Mouse (Mus musculus) T-helper 17 cell (primary cell): Measurements from ENCODE around the gene Snrpd3.
"Not testable (repeated sequence)": the region's sequence is repeated elsewhere in the genome, so short reads cannot be mapped to it uniquely, and the experiment has no call there.

Experiments
- in situ Hi-C, 2 experiments: fragments of 300-600 bp; cut with MboI, MseI; formaldehyde crosslinking; loops; 1 replicate in 1 of 2; 2 replicates in 1 of 2; pipeline ENCODE4 v1.15.1; 2025; ENCODE audit warnings: high pct_unique_total_duplicates in 2 of 2

Gene Snrpd3

DNA sequence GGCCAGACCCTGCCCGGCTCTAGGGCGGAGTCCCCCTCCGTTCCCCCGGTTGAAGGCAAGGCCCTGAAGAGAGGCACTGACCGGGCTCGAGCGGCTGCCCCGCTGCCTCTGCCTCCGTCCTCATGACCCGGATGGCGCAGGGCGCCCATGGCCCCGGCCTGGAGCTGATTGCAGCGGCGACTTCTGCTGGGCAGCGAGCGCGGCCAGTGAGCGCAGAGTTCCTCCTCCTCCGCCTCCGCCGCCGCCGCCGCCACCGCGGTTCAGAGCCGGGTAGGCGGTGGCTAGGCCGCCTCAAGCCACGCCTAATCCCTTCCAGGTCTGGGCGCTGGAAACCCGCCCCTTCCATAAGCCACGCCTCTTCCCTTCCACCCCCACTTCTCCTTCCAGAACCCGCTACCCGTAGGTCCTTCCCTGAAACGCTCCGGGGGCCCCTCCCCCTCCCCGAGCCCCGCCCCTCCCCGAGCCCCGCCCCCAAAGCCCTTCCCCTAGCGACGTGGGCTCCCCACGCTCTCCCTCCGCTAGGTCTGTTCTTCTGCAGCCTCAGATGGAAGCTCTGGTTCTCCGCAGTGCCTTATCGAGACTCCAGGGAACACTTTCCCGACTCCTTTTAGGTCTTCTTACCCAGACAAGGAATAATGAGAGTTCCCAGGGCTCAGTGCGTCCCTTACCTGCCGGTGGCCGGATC lies at the start of gene Snrpd3:
TSS of gene Snrpd3 (plus strand) at position 479 of the 685 bp plus-strand sequence.
- in situ Hi-C loops = no loop called here

- in situ Hi-C loops = no loop called here
Measured at GRCm38 (mm10) chr10:75473411-75473810, 43.9 kb upstream of the Snrpd3 start.

DNA sequence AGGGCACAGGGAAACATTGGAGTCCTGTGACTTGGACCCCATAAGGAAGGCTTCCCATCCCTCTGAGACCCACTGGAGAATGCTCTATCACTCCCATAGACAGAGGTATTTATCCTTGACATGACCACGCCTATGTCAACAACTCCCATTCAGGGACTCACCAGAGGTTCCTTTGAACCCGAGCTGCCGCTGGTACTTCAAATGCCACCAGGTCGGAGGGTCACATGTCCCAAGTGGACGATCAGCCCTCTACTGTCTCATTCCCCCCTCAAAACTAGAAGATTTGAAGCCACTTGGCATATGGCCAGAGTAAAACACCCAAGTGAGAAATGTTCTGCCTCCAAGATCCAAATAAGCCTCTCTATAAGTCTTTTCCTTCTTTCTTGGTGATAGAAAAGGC lies 42.8 kb upstream of the Snrpd3 start:
- in situ Hi-C loops = no loop called here

DNA sequence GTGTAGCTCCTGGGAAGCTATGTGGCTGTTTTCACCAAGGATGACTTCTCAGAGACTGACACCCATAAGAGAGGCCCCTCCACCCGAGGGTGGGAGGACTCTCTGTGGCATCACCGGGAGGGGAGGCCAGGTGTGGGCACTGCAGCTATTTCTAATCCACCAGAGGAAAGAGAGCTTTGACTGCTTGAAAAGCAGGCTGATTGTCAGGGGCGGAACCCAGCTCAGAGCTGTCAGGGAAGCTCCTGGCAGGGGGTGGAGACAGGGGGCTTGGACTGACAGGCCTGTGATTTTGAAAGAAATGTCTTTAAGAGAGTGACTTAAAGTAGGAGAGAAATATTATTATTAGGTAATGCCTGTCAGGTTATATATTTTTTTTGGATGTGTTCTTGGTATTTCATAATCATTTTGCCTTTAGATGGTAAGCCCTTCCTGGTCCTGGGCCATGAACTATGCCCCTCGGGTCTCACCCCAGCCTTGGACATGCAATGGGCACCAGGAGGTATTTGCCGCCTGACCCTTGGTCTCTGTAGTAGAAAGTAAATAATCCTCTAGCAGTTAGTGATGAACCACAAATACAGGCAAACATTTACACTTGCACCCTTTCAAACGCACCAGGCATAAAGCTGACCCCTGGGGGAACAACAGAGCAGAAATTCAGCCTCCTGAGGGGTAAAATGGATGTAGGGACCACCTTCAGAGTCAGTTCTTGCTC lies 42.1 kb upstream of the Snrpd3 start:
- in situ Hi-C loops = loop anchor here in 1 of 2 experiments (5.0 kb wide), 1 partner anchor 63 kb away; no protein-coding TSS in a partner anchor

GRCm38 (mm10) chr10:75477034-75477433 lies 40.3 kb upstream of the Snrpd3 start:
- in situ Hi-C loops = loop anchor here in 1 of 2 experiments (5.0 kb wide), 1 partner anchor 65 kb away; no protein-coding TSS in a partner anchor

DNA sequence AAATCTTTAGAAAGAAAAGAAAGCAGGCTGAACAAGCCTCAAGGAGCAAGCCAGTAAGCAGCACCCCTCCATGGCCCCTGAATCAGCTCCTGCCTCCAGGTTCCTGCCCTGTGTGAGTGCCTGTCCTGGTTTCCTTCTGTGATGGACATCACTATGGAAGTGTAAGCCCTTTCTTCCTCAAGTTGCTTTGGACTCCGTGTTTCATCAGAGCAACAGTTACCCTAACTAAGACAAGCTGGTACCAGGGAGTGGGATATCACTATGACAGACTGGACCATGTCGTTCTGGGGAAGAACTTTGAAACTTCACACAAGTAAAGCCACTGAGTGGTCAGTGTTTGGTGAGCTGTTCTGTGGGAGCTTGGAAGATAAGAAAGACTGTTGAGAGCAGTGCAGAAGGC lies 37.4 kb upstream of the Snrpd3 start:
- in situ Hi-C loops = loop anchor here (5.0 to 10.0 kb wide), 4 partner anchors 33 to 418 kb away; partner anchors contain the start of gene Bcr (in 1 of the 2)

DNA sequence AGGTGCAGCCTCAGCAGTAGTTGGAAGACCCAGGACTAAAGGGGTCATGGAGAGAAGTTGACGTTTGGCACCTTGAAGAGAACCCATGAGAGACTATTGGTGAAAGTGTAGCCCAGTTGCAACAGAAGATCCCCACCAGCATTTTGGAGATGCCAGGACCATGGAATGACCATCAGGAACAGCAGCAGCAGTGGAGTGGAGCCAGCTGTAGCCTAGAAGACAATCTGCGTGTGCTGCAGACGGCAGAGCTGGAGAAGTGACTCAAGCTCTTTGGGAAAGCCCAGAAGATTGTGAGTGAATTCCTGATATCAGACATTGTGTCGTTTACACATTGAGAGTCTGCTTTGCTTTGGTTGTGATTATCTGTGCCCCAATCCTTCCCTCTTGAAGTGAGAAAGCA lies 35.6 kb upstream of the Snrpd3 start:
- in situ Hi-C loops = loop anchor here (5.0 to 10.0 kb wide), 3 partner anchors 34 to 419 kb away; partner anchors contain the start of gene Bcr (in 1 of the 2)

GRCm38 (mm10) chr10:75482271-75482670 lies 35.1 kb upstream of the Snrpd3 start:
- in situ Hi-C loops = loop anchor here (5.0 to 10.0 kb wide), 3 partner anchors 35 to 420 kb away; partner anchors contain the start of gene Bcr (in 1 of the 2)

DNA sequence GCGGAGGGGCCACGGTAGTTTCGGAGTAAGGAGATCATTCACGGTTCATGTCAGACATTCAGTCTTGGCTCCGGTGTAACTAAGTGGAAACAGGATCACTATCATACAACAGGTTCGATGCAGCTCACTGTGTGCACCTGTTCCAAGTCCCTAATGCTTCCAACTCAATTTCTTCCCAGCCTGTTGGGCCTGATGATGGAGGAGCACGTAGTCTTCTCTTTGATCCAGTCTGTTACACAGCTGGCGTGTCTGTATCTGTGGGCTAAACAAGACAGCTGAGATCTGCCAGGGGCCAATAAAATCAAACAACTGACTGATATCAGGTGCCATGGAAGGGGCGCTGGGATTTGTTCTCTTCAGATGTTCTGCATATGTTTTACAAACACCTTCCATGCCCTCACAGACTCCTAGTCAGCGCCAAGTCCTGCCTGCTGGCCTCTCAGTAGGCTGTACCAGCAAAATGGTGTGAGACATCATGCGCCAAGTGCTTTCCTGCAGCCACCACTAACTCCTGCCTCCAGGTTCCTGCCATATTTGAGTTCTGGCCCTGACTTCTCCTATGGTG lies 34.4 kb upstream of the Snrpd3 start:
- in situ Hi-C loops = loop anchor here (5.0 to 10.0 kb wide), 3 partner anchors 36 to 421 kb away; partner anchors contain the start of gene Bcr (in 1 of the 2)

GRCm38 (mm10) chr10:75484066-75484465 lies 33.3 kb upstream of the Snrpd3 start:
- in situ Hi-C loops = loop anchor here (5.0 to 10.0 kb wide), 3 partner anchors 37 to 422 kb away; partner anchors contain the start of gene Bcr (in 1 of the 2)

DNA sequence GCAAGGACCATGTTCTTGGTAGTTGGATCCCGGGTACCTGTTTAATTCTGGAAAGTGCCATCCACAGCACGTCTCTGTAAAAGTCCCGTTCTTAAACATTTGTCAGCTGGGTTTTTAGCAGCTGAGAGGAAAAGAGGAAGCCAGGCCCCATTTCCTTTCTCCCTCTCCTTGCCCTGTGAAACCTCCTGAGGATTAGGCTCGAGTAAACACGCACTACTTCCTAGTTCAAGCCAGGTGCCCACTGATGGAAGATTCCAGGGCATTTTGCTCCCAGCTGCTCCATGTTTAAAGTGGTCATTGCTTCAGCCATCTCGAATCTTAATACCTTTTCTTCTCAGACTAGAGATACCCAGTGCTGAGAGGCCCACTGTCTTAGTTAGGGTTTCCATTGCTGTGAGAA lies 32.6 kb upstream of the Snrpd3 start:
- in situ Hi-C loops = loop anchor here (5.0 to 10.0 kb wide), 3 partner anchors 37 to 422 kb away; partner anchors contain the start of gene Bcr (in 1 of the 2)

DNA sequence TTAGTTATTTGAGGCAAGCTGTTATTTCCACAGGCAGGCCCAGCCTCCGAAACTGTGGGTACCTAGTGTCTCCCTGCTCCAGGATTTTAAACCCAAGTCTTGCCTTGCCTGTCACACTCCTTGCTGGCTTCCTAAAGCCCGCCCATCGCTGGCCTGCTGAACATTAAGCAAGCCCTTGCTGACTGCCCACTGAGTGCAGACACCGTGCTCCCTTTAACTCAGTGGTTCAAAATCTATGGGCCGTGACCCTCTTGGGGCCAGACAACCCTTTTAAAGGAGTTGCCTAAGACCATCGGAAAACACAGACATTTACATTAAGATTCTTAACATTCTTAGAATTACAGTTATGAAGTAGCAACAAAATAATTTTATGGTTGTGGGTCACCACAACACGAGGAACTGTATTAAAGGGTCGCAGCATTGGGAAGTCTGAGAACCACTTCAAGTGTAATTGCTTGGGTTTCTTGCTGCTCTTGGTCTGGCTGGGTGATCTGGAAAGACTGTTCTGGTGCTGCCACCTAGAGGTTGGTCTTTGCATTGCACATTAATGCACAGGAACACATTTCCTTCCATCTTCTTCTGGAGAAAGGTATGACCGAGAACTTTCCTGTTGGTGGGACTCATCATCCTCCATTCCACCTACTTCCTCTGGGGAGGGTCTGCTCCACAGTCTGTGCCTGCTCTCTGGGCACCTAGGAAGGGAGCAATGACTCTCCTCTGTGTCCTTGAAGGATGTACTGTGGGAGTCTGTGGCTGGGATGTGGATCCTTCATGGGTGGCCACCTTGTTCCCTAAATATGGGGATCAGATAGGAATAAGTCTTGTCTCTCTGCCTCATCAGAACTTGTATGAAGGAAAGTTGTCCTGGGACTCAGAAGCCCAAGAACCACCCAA lies 31.0 kb upstream of the Snrpd3 start:
- in situ Hi-C loops = loop anchor here in 1 of 2 experiments (10.0 kb wide), 1 partner anchor 302 kb away; no protein-coding TSS in a partner anchor

DNA sequence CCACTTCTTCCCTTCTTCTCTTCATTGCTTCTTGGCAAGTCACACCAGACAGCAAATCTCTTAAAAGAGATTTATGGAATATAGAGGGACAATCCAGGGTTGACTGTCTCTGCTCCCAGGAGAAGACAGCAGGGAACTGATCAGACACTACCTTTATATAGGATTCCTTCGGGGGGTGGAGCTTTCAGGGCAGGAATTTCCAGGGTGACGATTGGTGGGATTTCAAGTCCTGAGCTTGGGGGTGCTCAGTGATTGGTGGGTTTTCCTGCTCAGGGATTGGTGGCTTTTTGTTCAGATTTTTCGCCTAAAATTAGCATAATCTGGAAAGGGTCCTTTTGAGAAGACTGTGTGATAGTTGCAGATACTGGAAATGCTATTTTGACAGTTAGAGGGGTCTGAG lies 30.2 kb upstream of the Snrpd3 start:
- in situ Hi-C loops = loop anchor here in 1 of 2 experiments (10.0 kb wide), 1 partner anchor 302 kb away; no protein-coding TSS in a partner anchor

GRCm38 (mm10) chr10:75489522-75489921 lies 27.8 kb upstream of the Snrpd3 start:
- in situ Hi-C loops = loop anchor here in 1 of 2 experiments (10.0 kb wide), 1 partner anchor 305 kb away; no protein-coding TSS in a partner anchor

DNA sequence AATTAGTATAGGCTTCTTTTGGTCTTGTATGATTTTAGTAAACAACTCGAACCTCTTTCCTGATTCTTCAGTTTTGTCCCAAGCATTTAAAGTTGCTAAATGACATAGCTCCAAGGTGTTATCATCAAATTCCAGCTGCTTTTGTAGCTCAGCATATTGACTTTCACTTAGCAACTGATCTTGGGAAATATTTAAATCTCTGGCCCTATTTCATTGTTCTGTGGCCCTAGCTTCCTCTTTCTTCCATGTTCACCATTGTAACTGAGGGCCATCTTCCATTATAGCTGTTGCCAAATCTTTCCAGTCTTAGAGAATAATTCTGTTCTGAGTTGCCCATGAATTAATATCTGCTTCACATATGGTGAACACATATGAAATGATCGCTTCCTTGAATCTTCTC lies 26.6 kb upstream of the Snrpd3 start:
- in situ Hi-C loops = no loop called here

GRCm38 (mm10) chr10:75491234-75491935 lies 26.0 kb upstream of the Snrpd3 start:
- in situ Hi-C loops = no loop called here

DNA sequence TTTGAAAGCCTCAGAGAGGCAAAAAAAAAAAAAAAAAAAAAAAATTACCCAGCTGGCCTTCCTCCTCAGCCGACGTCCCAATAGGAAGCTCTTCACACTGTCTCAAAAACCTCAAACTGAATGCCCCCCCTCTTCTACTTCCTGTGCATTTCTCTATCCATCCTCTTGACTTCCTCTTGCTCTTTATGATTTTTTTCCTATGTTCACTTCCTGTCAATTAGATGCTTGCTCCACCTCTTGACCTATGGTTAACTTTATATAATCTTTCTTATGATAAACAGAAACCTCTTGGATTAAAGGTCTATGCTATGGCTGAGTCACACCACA lies 25.5 kb upstream of the Snrpd3 start:
- in situ Hi-C loops = no loop called here

DNA sequence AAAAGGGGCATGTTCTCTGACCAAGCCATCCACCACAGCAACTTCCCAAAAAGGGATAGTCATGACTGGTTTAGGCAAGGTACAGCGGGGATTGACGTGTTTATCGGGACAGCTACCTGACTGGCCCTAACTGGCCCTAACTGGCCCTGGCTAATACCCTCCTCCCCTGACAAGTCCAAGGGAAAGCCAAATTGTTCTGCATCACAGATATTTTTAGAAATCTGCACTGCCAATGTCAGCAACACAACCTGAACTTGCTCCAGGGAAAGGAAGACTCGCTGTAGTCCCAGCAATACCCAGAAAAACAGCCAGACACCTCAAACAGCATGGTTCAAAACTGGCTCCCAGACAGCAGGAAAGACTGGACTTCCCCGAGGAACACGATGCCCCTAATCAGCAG lies 22.0 kb upstream of the Snrpd3 start:
- in situ Hi-C loops = no loop called here

- in situ Hi-C loops = no loop called here
Measured at GRCm38 (mm10) chr10:75495921-75496320, 21.4 kb upstream of the Snrpd3 start.

DNA sequence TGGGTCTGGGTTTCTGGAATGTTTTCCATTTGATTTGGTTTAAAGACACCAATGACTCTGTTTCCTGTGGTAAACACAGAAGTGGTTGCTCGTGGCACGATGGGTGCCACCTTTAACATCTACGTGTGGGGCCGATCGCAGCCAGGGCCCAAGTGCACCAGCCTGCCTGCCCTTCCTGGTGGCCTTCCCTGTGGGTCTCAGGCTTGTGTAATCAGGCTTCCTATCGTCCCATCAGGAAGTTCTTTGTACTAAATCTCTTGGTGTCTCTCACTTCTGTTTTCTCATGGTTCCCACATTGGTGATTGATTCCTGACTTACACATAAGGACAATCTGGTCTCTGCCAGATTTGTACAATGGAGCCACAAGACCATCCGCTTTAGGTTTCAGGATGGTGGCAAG lies 18.1 kb upstream of the Snrpd3 start:
- in situ Hi-C loops = not testable (repeated sequence)
